Mouse (Mus musculus) limb, embryonic 15.5 days (tissue): ENCODE data around the gene Pde4c. TPM values are rescaled to one million over a fixed set of nuclear protein-coding genes. Genes with fewer than 3 reads are reported as not detected.

Source experiments
- ATAC-seq: fragments of 200-750 bp; cut with Nextera tagmentation; 2 replicates; pipeline ENCODE4 v1.8.0; 2017; ENCODE audit warnings: low read depth, moderate TSS enrichment; ENCODE audit not compliant: insufficient number of reproducible peaks, low FRiP score, low TSS enrichment
- H3K27ac ChIP-seq: fragments of 300-500 bp; sonication (generic); 2 replicates; pipeline ENCODE4 v1.5.1; 2015; ENCODE audit warnings: moderate library complexity, mild to moderate bottlenecking, inconsistent platforms
- H3K27me3 ChIP-seq: fragments of 300-500 bp; sonication (generic); 2 replicates; pipeline ENCODE4 v1.6.1; 2015; ENCODE audit warnings: inconsistent platforms
- H3K36me3 ChIP-seq: fragments of 300-500 bp; sonication (generic); 2 replicates; pipeline ENCODE4 v1.6.1; 2015; ENCODE audit warnings: inconsistent platforms
- H3K4me1 ChIP-seq: fragments of 300-500 bp; sonication (generic); 2 replicates; pipeline ENCODE4 v1.6.1; 2015; ENCODE audit warnings: inconsistent platforms
- H3K4me2 ChIP-seq: fragments of 300-500 bp; sonication (generic); 2 replicates; pipeline ENCODE4 v1.6.1; 2015; ENCODE audit warnings: mild to moderate bottlenecking, inconsistent platforms
- H3K4me3 ChIP-seq: fragments of 300-500 bp; sonication (generic); 2 replicates; pipeline ENCODE4 v1.5.1; 2015; ENCODE audit warnings: mild to moderate bottlenecking, inconsistent platforms
- H3K9ac ChIP-seq: fragments of 300-500 bp; sonication (generic); 2 replicates; pipeline ENCODE4 v1.6.1; 2015; ENCODE audit warnings: inconsistent platforms
- H3K9me3 ChIP-seq: fragments of 300-500 bp; sonication (generic); 2 replicates; pipeline ENCODE4 v1.6.1; 2016; ENCODE audit warnings: inconsistent platforms
- WGBS: fragments of 180-500 bp; shearing (Covaris S2); methylation state at CpG from one replicate; pipeline ENCODE4 v1.1.7; 2015; 5-methylcytosine and 5-hydroxymethylcytosine counted together
- polyA plus RNA-seq: library from polyadenylated mRNA; unstranded; fragments of >200 nt; fragmentation: Nextera tagmentation; extraction: Ambion mirVana; gene quantifications from 2 replicates; pipeline ENCODE4 v1.2.1, GENCODE M21; 2015

The Pde4c gene
- polyA plus RNA-seq, 1 experiment from 2014 or later, result 0.05 TPM

GRCm38 (mm10) chr8:70790846-70791245 is 67.3 kb downstream of the Pde4c start:
- WGBS, result 45% methylated on average over 8 of the region's 8 CpGs
- Histone ChIP-seq H3K9me3 (no peaks in the 10 kb centered on the region), H3K9ac (0 out of 2 replicates have a peak overlapping the region, but pooled peaks have one; percentile 87), H3K27ac (no peak overlapping the region), H3K4me1 (peaks cover 47% of the 10 kb centered on the region), H3K4me2 (peak overlapping the region; percentile 93), H3K27me3 (no peaks in the 10 kb centered on the region), H3K36me3 (peaks cover 38% of the 10 kb centered on the region), H3K4me3 (peak overlapping the region; percentile 74; the same call in 1 of the 2 replicates)
- no peak for ATAC-seq

DNA sequence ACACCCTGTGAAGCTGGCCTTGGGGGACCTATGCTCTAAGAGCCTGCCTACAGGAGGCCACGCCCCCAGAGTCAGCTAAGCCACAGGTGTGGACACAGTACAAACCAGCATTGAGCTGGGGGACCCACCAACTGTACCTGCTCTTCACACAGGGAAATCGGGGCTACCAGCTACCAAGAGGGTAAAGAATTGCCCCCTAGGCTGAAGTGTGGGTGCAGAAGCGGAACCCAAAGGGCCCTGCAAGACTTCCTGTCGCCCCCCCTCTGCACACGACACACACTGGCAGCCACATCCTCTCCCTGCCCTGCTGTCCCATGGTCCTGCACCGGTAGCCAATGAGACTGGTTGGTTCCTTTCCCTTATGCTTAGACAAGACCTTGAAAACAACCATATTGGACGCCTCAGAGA is 67.8 kb downstream of the Pde4c start:
- Histone ChIP-seq H3K27ac (no peak overlapping the region; the same call in 1 of the 2 replicates), H3K27me3 (no peaks in the 10 kb centered on the region)

DNA sequence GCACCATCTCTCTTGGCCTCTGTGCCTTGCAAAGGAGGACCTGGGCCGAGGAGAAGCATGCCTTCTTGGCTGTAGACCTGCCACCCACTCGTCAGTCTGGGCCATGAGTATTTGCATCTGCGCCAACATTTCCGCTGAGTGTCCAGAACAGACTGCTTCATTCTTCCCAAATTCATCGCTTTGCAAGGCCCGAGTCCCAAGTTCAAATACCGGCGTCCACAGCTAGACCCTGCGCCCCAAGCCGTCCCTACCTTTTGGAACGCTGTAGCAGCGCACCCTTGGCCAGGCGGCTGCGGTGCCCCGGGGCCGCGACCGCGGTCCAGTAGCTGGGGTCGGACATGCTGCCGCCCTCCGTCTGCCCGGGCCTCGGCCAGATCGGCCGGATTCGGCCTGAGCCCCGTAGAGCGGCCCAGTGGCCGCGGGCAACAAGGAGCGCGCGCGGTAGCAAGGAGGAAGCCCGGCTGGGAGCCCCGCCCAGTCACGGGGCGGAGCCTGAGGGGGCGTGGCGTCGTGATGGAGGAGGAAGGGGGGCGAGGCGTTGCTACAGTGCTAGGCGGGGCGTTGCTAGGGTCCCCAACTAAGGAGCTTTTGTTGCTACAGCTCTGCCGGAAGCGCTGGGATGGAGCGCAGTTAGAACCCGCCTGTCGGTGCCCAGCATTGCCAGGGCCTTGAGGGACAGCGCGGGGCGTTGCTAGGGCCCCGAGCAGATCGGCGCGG is 68.6 kb downstream of the Pde4c start:
- Histone ChIP-seq H3K27ac (peak overlapping the region; percentile 83), H3K9ac (peak overlapping the region; percentile 87), H3K4me3 (peak overlapping the region; percentile 74), H3K4me1 (peaks cover 52% of the 10 kb centered on the region), H3K27me3 (no peaks in the 10 kb centered on the region), H3K9me3 (no peaks in the 10 kb centered on the region), H3K4me2 (peak overlapping the region; percentile 93), H3K36me3 (peaks cover 25% of the 10 kb centered on the region)
- WGBS, result 4% methylated on average over 58 of the region's 58 CpGs
- peak; percentile 79 for ATAC-seq

More for the DNA sequence above, 67.8 kb downstream of the Pde4c start:
- H3K9ac ChIP-seq, result peak overlapping the region; percentile 87; the same call in 1 of the 2 replicates
- peak overlapping the region; percentile 93 for H3K4me2 ChIP-seq
- ATAC-seq, result no peak
- WGBS, result 70% methylated on average over 7 of the region's 7 CpGs
- H3K9me3 ChIP-seq, result no peaks in the 10 kb centered on the region
- peaks cover 34% of the 10 kb centered on the region for H3K36me3 ChIP-seq
- H3K4me3 ChIP-seq, result peak overlapping the region; percentile 74
- peaks cover 47% of the 10 kb centered on the region for H3K4me1 ChIP-seq

GRCm38 (mm10) chr8:70792700-70793099 is 69.2 kb downstream of the Pde4c start:
- Histone ChIP-seq H3K27me3 (peaks cover 2% of the 10 kb centered on the region), H3K27ac (peak overlapping the region; percentile 83), H3K4me1 (peaks cover 55% of the 10 kb centered on the region), H3K9ac (peak overlapping the region; percentile 87; the same call in 1 of the 2 replicates), H3K36me3 (peaks cover 21% of the 10 kb centered on the region), H3K4me3 (peak overlapping the region; percentile 74), H3K4me2 (peak overlapping the region; percentile 93), H3K9me3 (no peaks in the 10 kb centered on the region)
- under 1% methylated on average over 20 of the region's 20 CpGs for WGBS
- peak; percentile 11 for ATAC-seq

DNA sequence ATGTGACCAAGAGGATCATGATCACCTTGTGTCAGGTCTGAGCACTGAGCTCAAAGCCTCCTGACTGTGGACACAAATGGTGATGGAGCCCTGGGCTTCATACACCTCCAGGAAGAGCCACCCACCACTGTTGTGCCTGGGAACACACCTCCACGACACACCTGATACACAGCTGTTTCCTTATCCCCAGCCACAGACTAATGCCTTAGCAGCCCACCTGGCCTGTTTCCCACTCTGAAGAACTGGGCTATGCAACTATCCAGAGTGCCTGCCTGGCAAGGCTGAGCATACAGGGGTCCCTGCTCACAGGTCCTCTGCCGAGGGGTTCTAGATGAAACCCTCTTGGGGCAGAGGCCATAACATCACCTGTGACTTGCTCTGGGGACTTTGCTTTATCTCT is 70.7 kb downstream of the Pde4c start:
- Histone ChIP-seq H3K9ac (no peak overlapping the region), H3K4me3 (no peak overlapping the region), H3K27me3 (peaks cover 17% of the 10 kb centered on the region), H3K36me3 (peaks cover 6% of the 10 kb centered on the region), H3K27ac (no peak overlapping the region), H3K9me3 (no peaks in the 10 kb centered on the region), H3K4me1 (peaks cover 53% of the 10 kb centered on the region), H3K4me2 (no peak overlapping the region)
- 82% methylated on average over 2 of the region's 2 CpGs for WGBS
- ATAC-seq, result no peak

DNA sequence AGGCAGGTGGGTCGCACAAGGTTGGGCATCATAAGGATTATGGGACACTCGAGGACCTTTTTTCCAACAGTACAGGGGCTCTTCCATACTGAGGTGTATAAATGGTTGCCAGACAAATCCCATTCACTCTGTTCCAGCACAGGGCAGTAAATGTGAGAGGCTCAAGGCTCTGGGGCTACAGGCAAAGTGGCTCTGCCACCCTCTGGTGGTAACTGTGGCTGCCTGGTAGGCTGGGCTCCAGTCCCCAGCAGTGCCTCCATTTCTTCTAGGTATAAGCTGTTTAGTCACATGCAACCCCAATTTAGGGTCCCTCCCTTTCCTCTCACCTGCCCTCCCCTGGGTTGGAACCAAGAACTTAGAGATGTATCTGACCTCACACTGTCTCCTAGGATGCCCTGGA is 71.8 kb downstream of the Pde4c start:
- Histone ChIP-seq H3K9me3 (no peaks in the 10 kb centered on the region), H3K4me2 (no peak overlapping the region), H3K36me3 (no peaks in the 10 kb centered on the region), H3K4me3 (no peak overlapping the region), H3K4me1 (peaks cover 45% of the 10 kb centered on the region), H3K27ac (no peak overlapping the region), H3K27me3 (peaks cover 29% of the 10 kb centered on the region), H3K9ac (no peak overlapping the region)
- 87% methylated on average over 2 of the region's 2 CpGs for WGBS
- no peak for ATAC-seq

- H3K27me3 ChIP-seq, result peaks cover 38% of the 10 kb centered on the region
Observed at GRCm38 (mm10) chr8:70796403-70797080, 73.0 kb downstream of the Pde4c start.

GRCm38 (mm10) chr8:70797081-70798070 is 73.9 kb downstream of the Pde4c start:
- Histone ChIP-seq H3K4me1 (peaks cover 27% of the 10 kb centered on the region), H3K9ac (peak overlapping the region; percentile 55; the same call in 1 of the 2 replicates), H3K27ac (0 out of 2 replicates have a peak overlapping the region, but pooled peaks have one; percentile 27), H3K4me2 (peak overlapping the region; percentile 93), H3K4me3 (peak overlapping the region; percentile 56), H3K9me3 (no peaks in the 10 kb centered on the region), H3K27me3 (peaks cover 43% of the 10 kb centered on the region), H3K36me3 (no peaks in the 10 kb centered on the region)
- ATAC-seq, result peak; percentile 87
- WGBS, result 1% methylated on average over 55 of the region's 57 CpGs

More at GRCm38 (mm10) chr8:70796403-70797080, 73.0 kb downstream of the Pde4c start:
- peak overlapping the region; percentile 55; the same call in 1 of the 2 replicates for H3K9ac ChIP-seq
- H3K36me3 ChIP-seq, result no peaks in the 10 kb centered on the region
- peaks cover 33% of the 10 kb centered on the region for H3K4me1 ChIP-seq
- peak overlapping the region; percentile 93 for H3K4me2 ChIP-seq
- WGBS, result 3% methylated on average over 53 of the region's 54 CpGs
- H3K4me3 ChIP-seq, result peak overlapping the region; percentile 56
- H3K9me3 ChIP-seq, result no peaks in the 10 kb centered on the region
- H3K27ac ChIP-seq, result 0 out of 2 replicates have a peak overlapping the region, but pooled peaks have one; percentile 11
- ATAC-seq, result no peak

- H3K9me3 ChIP-seq, result no peaks in the 10 kb centered on the region
- H3K4me1 ChIP-seq, result peaks cover 18% of the 10 kb centered on the region
- no peak for ATAC-seq
- no peak overlapping the region for H3K9ac ChIP-seq
- H3K4me3 ChIP-seq, result peak overlapping the region; percentile 56
- H3K27ac ChIP-seq, result no peak overlapping the region
- no peaks in the 10 kb centered on the region for H3K36me3 ChIP-seq
- WGBS, result 14% methylated on average over 15 of the region's 15 CpGs
- peak overlapping the region; percentile 93 for H3K4me2 ChIP-seq
- H3K27me3 ChIP-seq, result peaks cover 48% of the 10 kb centered on the region
Observed at GRCm38 (mm10) chr8:70798281-70798680, 74.8 kb downstream of the Pde4c start.

DNA sequence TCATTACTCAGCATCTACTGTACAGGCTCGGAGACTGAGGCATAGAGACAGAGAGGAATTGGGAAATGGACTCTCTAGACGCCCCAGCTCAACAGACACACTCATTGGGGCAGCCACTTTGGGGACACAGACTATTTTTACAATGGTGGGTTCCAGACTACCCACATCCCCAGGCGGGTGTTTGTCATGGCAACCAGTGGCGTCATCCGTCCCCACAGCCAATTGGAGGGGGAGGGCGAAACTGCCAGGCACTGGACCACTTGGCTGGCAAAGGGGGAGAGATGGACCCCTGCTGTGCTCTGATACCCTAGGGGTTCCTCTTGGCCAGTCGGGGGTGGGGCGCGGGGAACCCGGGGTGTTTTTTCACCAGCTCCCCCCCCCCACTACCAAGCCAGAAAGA is 77.1 kb downstream of the Pde4c start:
- no peak for ATAC-seq
- H3K9ac ChIP-seq, result no peak overlapping the region
- 50% methylated on average over 10 of the region's 10 CpGs for WGBS

More for the DNA sequence above, 77.1 kb downstream of the Pde4c start:
- no peak overlapping the region for H3K4me2 ChIP-seq
- no peak overlapping the region for H3K27ac ChIP-seq
- no peaks in the 10 kb centered on the region for H3K9me3 ChIP-seq
- no peaks in the 10 kb centered on the region for H3K36me3 ChIP-seq
- peaks cover 32% of the 10 kb centered on the region for H3K4me1 ChIP-seq
- peaks cover 67% of the 10 kb centered on the region for H3K27me3 ChIP-seq
- no peak overlapping the region for H3K4me3 ChIP-seq
